Mouse (Mus musculus): ENCODE results near the gene Ankrd27. TPM values are rescaled to one million over a fixed set of nuclear protein-coding genes. Genes with fewer than 3 reads are reported as not detected.

Gene Ankrd27
- total and polyA plus RNA-seq, 2 experiments from 2014 or later: 13.9 to 25.5 TPM

DNA sequence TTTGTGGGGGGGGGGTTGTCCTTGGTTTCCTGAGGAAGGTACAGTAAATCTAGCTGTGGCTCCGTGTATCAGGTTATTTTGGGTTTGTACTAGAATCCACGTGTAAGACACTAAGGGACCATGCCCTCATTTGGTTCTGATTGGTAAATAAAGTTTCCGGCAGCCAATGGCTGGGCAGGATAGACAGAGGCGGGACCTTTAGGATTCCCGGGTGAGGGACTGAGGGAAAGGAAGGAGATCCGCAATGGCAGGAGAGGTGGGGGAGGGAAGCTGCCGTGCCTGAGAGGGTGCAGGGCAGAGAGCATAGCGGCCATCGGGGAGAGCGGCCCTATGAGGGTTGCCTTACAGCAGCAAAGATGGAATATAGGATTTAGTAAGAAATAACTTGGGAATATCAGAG lies 101.2 kb downstream of the Ankrd27 start:
- 35% methylated on average over 10 of the region's 10 CpGs for WGBS
- TF ChIP-seq CTCF (IDR thresholded peaks at IDR 0.05; ENCODE audit: low read depth): no peak
- Histone ChIP-seq H3K27me3 (ENCODE audit: insufficient read depth, low read length) (no peaks in the 10 kb centered on the region), H3K9me3 (ENCODE audit: low read length) (no peaks in the 10 kb centered on the region), H3K27ac (ENCODE audit: low read depth, low read length) (0 out of 2 replicates have a peak overlapping the region, but pooled peaks have one; percentile 15), H3K4me1 (ENCODE audit: insufficient read depth) (peaks cover 3% of the 10 kb centered on the region; the same call in 1 of the 2 replicates), H3K4me2 (ENCODE audit: low read depth) (peak overlapping the region; percentile 8; the same call in 1 of the 2 replicates), H3K9ac (no peak overlapping the region), H3K36me3 (ENCODE audit: insufficient read depth) (peaks cover 12% of the 10 kb centered on the region; the same call in 1 of the 2 replicates), H3K4me3 (ENCODE audit: low read depth, low read length) (no peak overlapping the region)
- no peak for DNase-seq
- ATAC-seq: no peak

DNA sequence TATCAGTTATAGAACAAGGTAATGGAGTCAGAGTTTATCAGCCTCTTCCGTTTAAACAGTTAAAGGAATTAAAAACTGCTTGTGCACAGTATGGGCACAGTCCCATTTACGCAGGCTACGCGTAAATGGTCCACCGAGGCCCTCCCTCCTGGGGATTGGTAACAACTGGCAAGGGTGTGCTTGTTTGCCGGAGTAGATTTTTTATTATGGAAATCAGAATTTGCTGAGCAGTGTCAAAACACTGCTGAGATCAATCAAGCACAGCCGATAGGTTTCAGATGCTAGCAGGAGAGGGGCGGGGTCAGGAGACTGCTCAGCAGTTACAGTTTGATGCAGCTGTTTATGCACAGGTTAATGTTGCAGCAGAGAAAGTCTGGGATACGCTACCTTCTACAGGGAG lies 102.2 kb downstream of the Ankrd27 start:
- Histone ChIP-seq H3K36me3 (ENCODE audit: insufficient read depth) (peaks cover 18% of the 10 kb centered on the region; the same call in 1 of the 2 replicates), H3K9me3 (ENCODE audit: low read length) (no peaks in the 10 kb centered on the region), H3K27me3 (ENCODE audit: insufficient read depth, low read length) (no peaks in the 10 kb centered on the region), H3K4me2 (ENCODE audit: low read depth) (no peak overlapping the region), H3K27ac (ENCODE audit: low read depth, low read length) (peak overlapping the region; percentile 29; the same call in 1 of the 2 replicates), H3K4me3 (ENCODE audit: low read depth, low read length) (no peak overlapping the region), H3K9ac (no peak overlapping the region; the same call in 1 of the 2 replicates), H3K4me1 (ENCODE audit: insufficient read depth) (peaks cover 3% of the 10 kb centered on the region; the same call in 1 of the 2 replicates)
- no peak for TF ChIP-seq CTCF (IDR thresholded peaks at IDR 0.05; ENCODE audit: low read depth)
- DNase-seq (no peak), ATAC-seq (no peak)
- WGBS: 16% methylated on average over 9 of the region's 9 CpGs

Other genes with a start within 250 kb of the Ankrd27 start
- 8.8 and 9.8 TPM in 2 replicates for gene Faap24, start 189.4 kb upstream of the Ankrd27 start, total RNA-seq (2014; rRNA removed)
- gene Faap24, start 189.4 kb upstream of the Ankrd27 start, polyA plus RNA-seq (2015; fragmentation: Nextera tagmentation; extraction: Ambion mirVana): 12.9 and 14.7 TPM in 2 replicates
- gene Cep89, start 189.2 kb upstream of the Ankrd27 start, total RNA-seq (2014; rRNA removed): 11.9 and 12.1 TPM in 2 replicates
- 22.2 and 28.2 TPM in 2 replicates for gene Cep89, start 189.2 kb upstream of the Ankrd27 start, polyA plus RNA-seq (2015; fragmentation: Nextera tagmentation; extraction: Ambion mirVana)
- not detected in 2 replicates for gene Slc7a9, start 137.4 kb upstream of the Ankrd27 start, total RNA-seq (2014; rRNA removed)
- 0.11 TPM in 1 of 2 replicates, not detected in the other for gene Slc7a9, start 137.4 kb upstream of the Ankrd27 start, polyA plus RNA-seq (2015; fragmentation: Nextera tagmentation; extraction: Ambion mirVana)
- 0.38 and 0.52 TPM in 2 replicates for gene Tdrd12, start 48.5 kb upstream of the Ankrd27 start, total RNA-seq (2014; rRNA removed)
- 0.30 and 0.65 TPM in 2 replicates for gene Tdrd12, start 48.5 kb upstream of the Ankrd27 start, polyA plus RNA-seq (2015; fragmentation: Nextera tagmentation; extraction: Ambion mirVana)
- gene Nudt19, start 29.9 kb upstream of the Ankrd27 start, total RNA-seq (2014; rRNA removed): 62.5 and 109 TPM in 2 replicates
- gene Nudt19, start 29.9 kb upstream of the Ankrd27 start, polyA plus RNA-seq (2015; fragmentation: Nextera tagmentation; extraction: Ambion mirVana): 148 and 172 TPM in 2 replicates
- gene Rgs9bp, start 662 bp upstream of the Ankrd27 start, total RNA-seq (2014; rRNA removed): 0.38 and 0.69 TPM in 2 replicates
- gene Rgs9bp, start 662 bp upstream of the Ankrd27 start, polyA plus RNA-seq (2015; fragmentation: Nextera tagmentation; extraction: Ambion mirVana): 0.07 and 0.09 TPM in 2 replicates
- 91.6 and 154 TPM in 2 replicates for gene Pdcd5, start 61.3 kb downstream of the Ankrd27 start, total RNA-seq (2014; rRNA removed)
- gene Pdcd5, start 61.3 kb downstream of the Ankrd27 start, polyA plus RNA-seq (2015; fragmentation: Nextera tagmentation; extraction: Ambion mirVana): 228 and 295 TPM in 2 replicates
- 33.4 and 38.8 TPM in 2 replicates for gene Dpy19l3, start 168.2 kb downstream of the Ankrd27 start, total RNA-seq (2014; rRNA removed)
- gene Dpy19l3, start 168.2 kb downstream of the Ankrd27 start, polyA plus RNA-seq (2015; fragmentation: Nextera tagmentation; extraction: Ambion mirVana): 26.1 and 38.8 TPM in 2 replicates
- gene Zfp507, start 216.8 kb downstream of the Ankrd27 start, total RNA-seq (2014; rRNA removed): 20.2 and 30.5 TPM in 2 replicates
- 4.9 and 8.1 TPM in 2 replicates for gene Zfp507, start 216.8 kb downstream of the Ankrd27 start, polyA plus RNA-seq (2015; fragmentation: Nextera tagmentation; extraction: Ambion mirVana)

Data from forebrain, postnatal 0 days (tissue).